Mouse (Mus musculus) erythroblast, embryonic 14.5 days (primary cell): ENCODE measurements around the gene Mfrp. TPM values are rescaled to one million over a fixed set of nuclear protein-coding genes. Genes with fewer than 3 reads are reported as not detected.

Source experiments
- H3K27me3 ChIP-seq: 2 replicates; pipeline ENCODE4 v1.6.1; 2012; ENCODE audit warnings: inconsistent platforms; ENCODE audit not compliant: control insufficient read depth
- H3K36me3 ChIP-seq: 2 replicates; pipeline ENCODE4 v1.6.1; 2012; ENCODE audit warnings: mild to moderate bottlenecking, inconsistent platforms; ENCODE audit not compliant: control insufficient read depth
- H3K4me1 ChIP-seq: 2 replicates; pipeline ENCODE4 v1.6.1; 2012; ENCODE audit warnings: inconsistent platforms; ENCODE audit not compliant: control insufficient read depth
- H3K4me3 ChIP-seq: replicated peaks from 2 replicates; pipeline ENCODE3; 2012; ENCODE audit warnings: moderate library complexity, mild to moderate bottlenecking, inconsistent platforms
- H3K9me3 ChIP-seq: 2 replicates; pipeline ENCODE4 v1.6.1; 2012; ENCODE audit warnings: low read length, inconsistent platforms, mixed read lengths; ENCODE audit not compliant: control insufficient read depth
- GATA1 ChIP-seq: IDR thresholded peaks from 2 replicates; pipeline ENCODE4 v1.6.1; 2012; ENCODE audit warnings: low read length, inconsistent platforms, mixed read lengths
- TAL1 ChIP-seq: IDR thresholded peaks from 3 replicates; pipeline ENCODE4 v1.6.1; 2012; ENCODE audit warnings: low read length, inconsistent platforms, mixed read lengths
- polyA plus RNA-seq: library from polyadenylated mRNA; stranded (reverse); fragments of >175 nt; gene quantifications from 2 replicates; pipeline ENCODE4 v1.2.3, GENCODE M21; 2012

Gene Mfrp
- polyA plus RNA-seq, 1 experiment = not detected

GRCm38 (mm10) chr9:44070113-44070843 lies 31.3 kb upstream of the Mfrp start:
- no peak for TF ChIP-seq GATA1
- no peak for TF ChIP-seq TAL1

GRCm38 (mm10) chr9:44070844-44071231 lies 30.7 kb upstream of the Mfrp start:
- no peaks in the 10 kb centered on the region for H3K9me3 ChIP-seq
- no peak for TF ChIP-seq GATA1
- no peak for TF ChIP-seq TAL1
- H3K4me3 ChIP-seq = no peak overlapping the region
- peaks cover 20% of the 10 kb centered on the region for H3K27me3 ChIP-seq
- no peaks in the 10 kb centered on the region for H3K36me3 ChIP-seq
- peaks cover 11% of the 10 kb centered on the region for H3K4me1 ChIP-seq

More at GRCm38 (mm10) chr9:44070113-44070843, 31.3 kb upstream of the Mfrp start:
- H3K27me3 ChIP-seq = peaks cover 20% of the 10 kb centered on the region
- H3K4me3 ChIP-seq = no peak overlapping the region
- no peaks in the 10 kb centered on the region for H3K9me3 ChIP-seq
- no peaks in the 10 kb centered on the region for H3K36me3 ChIP-seq
- peaks cover 11% of the 10 kb centered on the region for H3K4me1 ChIP-seq

DNA sequence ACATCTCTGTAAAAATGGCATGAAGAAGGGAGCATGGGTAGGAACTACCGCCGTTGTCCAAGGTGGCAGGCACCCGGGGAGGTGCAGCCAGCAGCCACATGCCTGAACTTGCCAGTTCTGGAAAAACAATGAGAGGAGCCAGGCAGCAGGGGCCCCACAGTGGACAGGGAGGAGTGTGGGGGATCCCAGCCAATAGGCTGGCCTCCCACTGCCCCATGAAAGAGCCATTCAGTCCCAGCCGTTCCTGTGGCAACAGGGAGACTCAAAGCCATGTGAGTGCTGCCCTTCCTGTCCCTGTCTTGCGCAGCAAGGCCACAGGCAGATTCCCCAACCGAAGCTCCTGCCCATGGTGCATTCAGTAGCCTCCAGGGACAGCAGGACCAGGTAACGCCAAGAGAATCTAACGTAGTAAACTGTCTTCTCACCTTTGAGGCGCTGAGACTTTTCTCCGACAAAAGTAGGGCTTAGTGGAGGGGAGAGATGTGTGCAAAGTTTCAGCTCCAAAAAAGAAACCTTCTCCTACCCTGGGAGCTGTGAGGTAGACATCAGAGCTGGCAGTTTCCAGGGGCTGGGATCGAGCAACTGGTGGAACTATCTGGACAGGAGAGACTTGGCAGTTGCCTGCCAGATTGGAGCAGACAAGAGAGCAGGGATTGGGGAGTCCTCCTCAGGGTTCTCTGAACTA lies 29.5 kb upstream of the Mfrp start:
- Histone ChIP-seq H3K36me3 (no peaks in the 10 kb centered on the region), H3K27me3 (peaks cover 20% of the 10 kb centered on the region), H3K4me1 (peaks cover 6% of the 10 kb centered on the region), H3K4me3 (no peak overlapping the region), H3K9me3 (no peaks in the 10 kb centered on the region)
- TF ChIP-seq TAL1 = no peak

DNA sequence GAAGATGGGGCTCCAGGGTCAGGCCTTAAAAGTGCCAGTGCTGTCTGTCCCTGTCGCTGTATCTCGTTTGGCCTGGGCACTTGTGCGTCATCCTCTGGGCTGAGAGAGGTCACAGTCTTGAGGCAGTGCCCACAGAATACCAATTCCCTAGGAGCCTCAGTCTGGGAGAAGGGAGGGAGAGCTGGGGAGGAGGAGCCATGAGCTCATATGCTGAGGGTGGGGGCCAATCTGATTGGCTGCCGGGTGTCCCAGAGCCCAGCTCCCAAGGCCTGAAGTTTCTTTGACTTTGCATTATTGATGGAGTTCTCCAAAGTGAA lies 29.0 kb upstream of the Mfrp start:
- Histone ChIP-seq H3K9me3 (no peaks in the 10 kb centered on the region), H3K36me3 (no peaks in the 10 kb centered on the region), H3K27me3 (peaks cover 20% of the 10 kb centered on the region), H3K4me1 (peaks cover under 1% of the 10 kb centered on the region), H3K4me3 (no peak overlapping the region)
- TF ChIP-seq TAL1 = no peak
- TF ChIP-seq GATA1 = no peak

DNA sequence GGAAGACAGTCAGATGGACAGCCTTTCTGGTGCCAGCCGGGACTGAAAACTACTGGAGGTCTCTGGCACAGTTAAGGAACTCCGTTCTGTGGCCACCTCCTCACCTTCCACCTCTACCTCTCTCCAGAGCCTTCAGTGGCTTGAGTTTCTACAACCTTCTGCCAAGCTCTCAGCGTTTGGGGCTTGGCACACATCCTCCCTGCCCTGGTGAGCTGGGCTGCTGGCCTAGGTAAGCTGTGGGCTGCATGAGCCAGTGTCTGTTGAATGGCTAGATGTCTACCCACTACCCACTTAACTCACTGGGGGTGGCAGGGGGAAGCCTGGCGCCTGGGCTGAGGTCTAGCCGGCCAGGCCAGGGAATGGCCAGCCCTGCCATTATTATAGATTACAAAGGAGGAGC lies 28.4 kb upstream of the Mfrp start:
- Histone ChIP-seq H3K4me3 (no peak overlapping the region), H3K4me1 (no peaks in the 10 kb centered on the region), H3K27me3 (peaks cover 20% of the 10 kb centered on the region), H3K9me3 (no peaks in the 10 kb centered on the region), H3K36me3 (no peaks in the 10 kb centered on the region)
- TF ChIP-seq GATA1 = no peak
- TF ChIP-seq TAL1 = no peak

GRCm38 (mm10) chr9:44074395-44075275 lies 26.9 kb upstream of the Mfrp start:
- Histone ChIP-seq H3K4me1 (no peaks in the 10 kb centered on the region; the same call in 1 of the 2 replicates), H3K4me3 (no peak overlapping the region), H3K27me3 (peaks cover 20% of the 10 kb centered on the region), H3K9me3 (no peaks in the 10 kb centered on the region), H3K36me3 (no peaks in the 10 kb centered on the region)
- TF ChIP-seq TAL1 (no peak), GATA1 (no peak)

DNA sequence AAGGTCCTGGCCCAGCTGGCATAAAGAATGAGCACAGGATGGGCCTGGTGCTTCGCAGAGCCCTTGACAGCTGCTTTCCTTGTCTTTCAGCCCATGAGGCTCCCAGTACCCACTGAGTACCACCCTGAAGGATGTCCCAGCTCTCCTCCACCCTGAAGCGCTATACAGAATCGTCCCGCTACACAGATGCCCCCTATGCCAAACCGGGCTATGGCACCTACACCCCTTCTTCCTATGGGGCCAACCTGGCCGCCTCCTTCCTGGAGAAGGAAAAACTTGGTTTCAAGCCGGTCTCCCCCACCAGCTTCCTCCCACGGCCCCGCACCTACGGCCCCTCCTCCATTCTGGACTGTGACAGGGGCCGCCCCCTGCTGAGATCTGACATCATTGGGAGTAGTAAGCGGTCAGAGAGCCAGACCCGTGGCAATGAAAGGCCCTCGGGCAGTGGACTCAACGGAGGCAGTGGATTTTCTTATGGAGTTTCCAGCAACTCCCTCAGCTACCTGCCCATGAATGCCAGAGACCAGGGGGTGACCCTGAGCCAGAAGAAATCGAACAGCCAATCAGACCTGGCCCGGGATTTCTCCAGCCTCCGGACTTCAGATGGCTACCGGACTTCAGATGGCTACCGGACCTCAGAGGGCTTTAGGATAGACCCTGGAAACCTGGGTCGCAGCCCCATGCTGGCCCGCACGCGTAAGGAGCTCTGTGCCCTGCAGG lies 26.1 kb upstream of the Mfrp start:
- H3K4me3 ChIP-seq = no peak overlapping the region
- H3K27me3 ChIP-seq = peaks cover 18% of the 10 kb centered on the region
- H3K36me3 ChIP-seq = no peaks in the 10 kb centered on the region
- no peaks in the 10 kb centered on the region for H3K9me3 ChIP-seq
- no peaks in the 10 kb centered on the region; the same call in 1 of the 2 replicates for H3K4me1 ChIP-seq
- TF ChIP-seq GATA1 (no peak), TAL1 (no peak)

DNA sequence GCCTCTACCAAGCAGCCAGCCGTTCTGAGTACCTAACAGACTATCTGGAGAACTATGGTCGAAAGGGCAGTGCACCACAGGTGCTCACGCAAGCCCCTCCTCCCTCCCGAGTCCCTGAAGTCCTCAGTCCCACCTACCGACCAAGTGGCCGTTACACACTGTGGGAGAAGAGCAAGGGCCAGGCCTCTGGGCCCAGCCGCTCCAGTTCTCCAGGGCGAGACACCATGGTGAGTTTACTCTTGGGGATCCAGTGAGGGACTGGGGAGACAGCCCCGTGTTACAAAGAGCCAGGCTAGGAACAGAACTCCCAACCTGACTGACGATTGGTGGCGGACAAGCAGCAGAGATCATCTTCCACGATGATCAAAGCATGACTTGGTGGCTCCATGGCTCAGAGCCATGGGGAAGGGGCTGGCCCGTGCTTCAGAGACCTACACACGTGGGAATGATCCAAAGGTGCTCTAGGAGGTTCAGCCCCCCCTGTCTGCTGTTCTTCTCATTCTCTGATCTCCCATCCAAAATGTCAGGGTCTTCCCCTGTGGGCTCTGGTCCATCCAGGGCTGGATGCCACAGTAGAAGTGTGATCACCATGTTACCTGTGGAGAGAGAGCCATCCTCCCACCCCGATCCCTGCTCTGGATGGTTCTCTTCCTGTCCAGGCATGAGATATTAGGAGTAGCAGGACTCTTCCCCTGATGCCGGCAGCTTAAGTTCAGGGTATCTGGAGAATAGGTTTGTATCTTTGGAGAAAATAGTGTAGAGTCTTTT lies 25.3 kb upstream of the Mfrp start:
- no peaks in the 10 kb centered on the region; the same call in 1 of the 2 replicates for H3K4me1 ChIP-seq
- H3K36me3 ChIP-seq = no peaks in the 10 kb centered on the region
- H3K27me3 ChIP-seq = peaks cover 16% of the 10 kb centered on the region
- H3K9me3 ChIP-seq = no peaks in the 10 kb centered on the region
- no peak overlapping the region for H3K4me3 ChIP-seq
- TF ChIP-seq TAL1 = no peak
- TF ChIP-seq GATA1 = no peak
